Mouse (Mus musculus) limb, embryonic 15.5 days (tissue): Measurements from ENCODE around the gene Acvrl1. TPM values are rescaled to one million over a fixed set of nuclear protein-coding genes. Genes with fewer than 3 reads are reported as not detected.

Experiments used
- ATAC-seq: fragments of 200-750 bp; cut with Nextera tagmentation; 2 replicates; pipeline ENCODE4 v1.8.0; 2017; ENCODE audit warnings: low read depth, moderate TSS enrichment; ENCODE audit not compliant: insufficient number of reproducible peaks, low FRiP score, low TSS enrichment
- H3K27ac ChIP-seq: fragments of 300-500 bp; sonication (generic); 2 replicates; pipeline ENCODE4 v1.5.1; 2015; ENCODE audit warnings: moderate library complexity, mild to moderate bottlenecking, inconsistent platforms
- H3K27me3 ChIP-seq: fragments of 300-500 bp; sonication (generic); 2 replicates; pipeline ENCODE4 v1.6.1; 2015; ENCODE audit warnings: inconsistent platforms
- H3K36me3 ChIP-seq: fragments of 300-500 bp; sonication (generic); 2 replicates; pipeline ENCODE4 v1.6.1; 2015; ENCODE audit warnings: inconsistent platforms
- H3K4me1 ChIP-seq: fragments of 300-500 bp; sonication (generic); 2 replicates; pipeline ENCODE4 v1.6.1; 2015; ENCODE audit warnings: inconsistent platforms
- H3K4me2 ChIP-seq: fragments of 300-500 bp; sonication (generic); 2 replicates; pipeline ENCODE4 v1.6.1; 2015; ENCODE audit warnings: mild to moderate bottlenecking, inconsistent platforms
- H3K4me3 ChIP-seq: fragments of 300-500 bp; sonication (generic); 2 replicates; pipeline ENCODE4 v1.5.1; 2015; ENCODE audit warnings: mild to moderate bottlenecking, inconsistent platforms
- H3K9ac ChIP-seq: fragments of 300-500 bp; sonication (generic); 2 replicates; pipeline ENCODE4 v1.6.1; 2015; ENCODE audit warnings: inconsistent platforms
- H3K9me3 ChIP-seq: fragments of 300-500 bp; sonication (generic); 2 replicates; pipeline ENCODE4 v1.6.1; 2016; ENCODE audit warnings: inconsistent platforms
- WGBS: fragments of 180-500 bp; shearing (Covaris S2); methylation state at CpG from one replicate; pipeline ENCODE4 v1.1.7; 2015; 5-methylcytosine and 5-hydroxymethylcytosine counted together
- polyA plus RNA-seq: library from polyadenylated mRNA; unstranded; fragments of >200 nt; fragmentation: Nextera tagmentation; extraction: Ambion mirVana; gene quantifications from 2 replicates; pipeline ENCODE4 v1.2.1, GENCODE M21; 2015

Gene Acvrl1
- polyA plus RNA-seq, 1 experiment from 2014 or later, result 16.3 TPM

- no peak for ATAC-seq
- no peak overlapping the region for H3K27ac ChIP-seq
- no peak overlapping the region for H3K9ac ChIP-seq
- H3K4me2 ChIP-seq, result peak overlapping the region; percentile 29; the same call in 1 of the 2 replicates
- peaks cover 30% of the 10 kb centered on the region for H3K4me1 ChIP-seq
- WGBS, result 17% methylated on average over 25 of the region's 25 CpGs
- H3K4me3 ChIP-seq, result no peak overlapping the region
- no peaks in the 10 kb centered on the region for H3K9me3 ChIP-seq
- H3K36me3 ChIP-seq, result no peaks in the 10 kb centered on the region
- no peaks in the 10 kb centered on the region for H3K27me3 ChIP-seq
Measured at GRCm38 (mm10) chr15:101092829-101093648, 35.3 kb upstream of the Acvrl1 start.

- Histone ChIP-seq H3K27me3 (no peaks in the 10 kb centered on the region), H3K4me2 (no peak overlapping the region), H3K9me3 (no peaks in the 10 kb centered on the region), H3K27ac (no peak overlapping the region), H3K4me1 (peaks cover 35% of the 10 kb centered on the region), H3K36me3 (no peaks in the 10 kb centered on the region), H3K4me3 (no peak overlapping the region), H3K9ac (no peak overlapping the region)
- no peak for ATAC-seq
- WGBS, result 43% methylated on average over 6 of the region's 6 CpGs
Measured at GRCm38 (mm10) chr15:101093988-101094387, 34.3 kb upstream of the Acvrl1 start.

- H3K9me3 ChIP-seq, result no peaks in the 10 kb centered on the region
- no peaks in the 10 kb centered on the region for H3K36me3 ChIP-seq
- H3K4me2 ChIP-seq, result no peak overlapping the region
- no peak overlapping the region for H3K9ac ChIP-seq
- ATAC-seq, result no peak
- H3K27ac ChIP-seq, result no peak overlapping the region
- H3K4me1 ChIP-seq, result peaks cover 35% of the 10 kb centered on the region
- 28% methylated on average over 9 of the region's 9 CpGs for WGBS
- no peaks in the 10 kb centered on the region for H3K27me3 ChIP-seq
- H3K4me3 ChIP-seq, result no peak overlapping the region
Measured at GRCm38 (mm10) chr15:101094979-101095378, 33.3 kb upstream of the Acvrl1 start.

GRCm38 (mm10) chr15:101095392-101095791 is 32.9 kb upstream of the Acvrl1 start:
- Histone ChIP-seq H3K4me1 (peaks cover 35% of the 10 kb centered on the region), H3K4me2 (no peak overlapping the region), H3K9me3 (no peaks in the 10 kb centered on the region), H3K27ac (no peak overlapping the region), H3K36me3 (no peaks in the 10 kb centered on the region), H3K27me3 (no peaks in the 10 kb centered on the region), H3K4me3 (no peak overlapping the region), H3K9ac (no peak overlapping the region)
- 52% methylated on average over 3 of the region's 3 CpGs for WGBS
- no peak for ATAC-seq

GRCm38 (mm10) chr15:101097985-101098651 is 30.2 kb upstream of the Acvrl1 start:
- Histone ChIP-seq H3K4me1 (peaks cover 23% of the 10 kb centered on the region), H3K9ac (no peak overlapping the region), H3K4me2 (peak overlapping the region; percentile 36), H3K27ac (0 out of 2 replicates have a peak overlapping the region, but pooled peaks have one; percentile 11), H3K36me3 (no peaks in the 10 kb centered on the region), H3K4me3 (peak overlapping the region; percentile 10; the same call in 1 of the 2 replicates), H3K27me3 (no peaks in the 10 kb centered on the region), H3K9me3 (no peaks in the 10 kb centered on the region)
- 7% methylated on average over 28 of the region's 28 CpGs for WGBS
- no peak for ATAC-seq

GRCm38 (mm10) chr15:101100996-101101395 is 27.3 kb upstream of the Acvrl1 start:
- Histone ChIP-seq H3K27me3 (no peaks in the 10 kb centered on the region), H3K9me3 (no peaks in the 10 kb centered on the region), H3K36me3 (no peaks in the 10 kb centered on the region), H3K4me2 (no peak overlapping the region), H3K4me1 (peaks cover 17% of the 10 kb centered on the region), H3K4me3 (no peak overlapping the region), H3K9ac (no peak overlapping the region), H3K27ac (no peak overlapping the region)
- 82% methylated on average over 3 of the region's 3 CpGs for WGBS
- ATAC-seq, result no peak

GRCm38 (mm10) chr15:101103605-101104304 is 24.6 kb upstream of the Acvrl1 start:
- no peaks in the 10 kb centered on the region for H3K36me3 ChIP-seq
- no peaks in the 10 kb centered on the region for H3K27me3 ChIP-seq
- H3K9me3 ChIP-seq, result no peaks in the 10 kb centered on the region
- no peak overlapping the region for H3K4me3 ChIP-seq
- peaks cover 8% of the 10 kb centered on the region; the same call in 1 of the 2 replicates for H3K4me1 ChIP-seq
- no peak for ATAC-seq
- WGBS, result 64% methylated on average over 9 of the region's 9 CpGs
- H3K9ac ChIP-seq, result no peak overlapping the region
- H3K4me2 ChIP-seq, result no peak overlapping the region
- no peak overlapping the region for H3K27ac ChIP-seq

- peak overlapping the region; percentile 10 for H3K4me3 ChIP-seq
- H3K9me3 ChIP-seq, result no peaks in the 10 kb centered on the region
- H3K27ac ChIP-seq, result no peak overlapping the region
- H3K9ac ChIP-seq, result no peak overlapping the region
- 0 out of 2 replicates have a peak, but pooled peaks have one; percentile 54 for ATAC-seq
- no peaks in the 10 kb centered on the region for H3K27me3 ChIP-seq
- H3K36me3 ChIP-seq, result no peaks in the 10 kb centered on the region
- 18% methylated on average over 12 of the region's 12 CpGs for WGBS
- peaks cover 8% of the 10 kb centered on the region; the same call in 1 of the 2 replicates for H3K4me1 ChIP-seq
- H3K4me2 ChIP-seq, result peak overlapping the region; percentile 24; the same call in 1 of the 2 replicates
Measured at GRCm38 (mm10) chr15:101105496-101105994, 22.8 kb upstream of the Acvrl1 start.

- Histone ChIP-seq H3K9ac (no peak overlapping the region), H3K4me3 (no peak overlapping the region), H3K36me3 (no peaks in the 10 kb centered on the region), H3K4me2 (no peak overlapping the region), H3K4me1 (peaks cover 8% of the 10 kb centered on the region; the same call in 1 of the 2 replicates), H3K9me3 (no peaks in the 10 kb centered on the region), H3K27ac (no peak overlapping the region), H3K27me3 (no peaks in the 10 kb centered on the region)
- WGBS, result 84% methylated on average over 10 of the region's 10 CpGs
- no peak for ATAC-seq
Measured at GRCm38 (mm10) chr15:101106011-101106410, 22.3 kb upstream of the Acvrl1 start.

- H3K4me3 ChIP-seq, result no peak overlapping the region
- ATAC-seq, result no peak
- H3K27ac ChIP-seq, result no peak overlapping the region
- 84% methylated on average over 5 of the region's 5 CpGs for WGBS
- peaks cover 8% of the 10 kb centered on the region; the same call in 1 of the 2 replicates for H3K4me1 ChIP-seq
- H3K9me3 ChIP-seq, result no peaks in the 10 kb centered on the region
- H3K9ac ChIP-seq, result no peak overlapping the region
- H3K36me3 ChIP-seq, result no peaks in the 10 kb centered on the region
- H3K4me2 ChIP-seq, result no peak overlapping the region
- no peaks in the 10 kb centered on the region for H3K27me3 ChIP-seq
Measured at GRCm38 (mm10) chr15:101107906-101108671, 20.2 kb upstream of the Acvrl1 start.

GRCm38 (mm10) chr15:101113176-101113575 is 15.1 kb upstream of the Acvrl1 start:
- 44% methylated on average over 8 of the region's 8 CpGs for WGBS
- 0 out of 2 replicates have a peak, but pooled peaks have one; percentile 42 for ATAC-seq

More at GRCm38 (mm10) chr15:101113176-101113575, 15.1 kb upstream of the Acvrl1 start:
- Histone ChIP-seq H3K27me3 (no peaks in the 10 kb centered on the region), H3K4me1 (0 out of 2 replicates have a peak, but pooled peaks cover 2% of the 10 kb centered on the region), H3K36me3 (no peaks in the 10 kb centered on the region), H3K27ac (peak overlapping the region; percentile 44), H3K9ac (no peak overlapping the region), H3K9me3 (peaks cover 4% of the 10 kb centered on the region; the same call in 1 of the 2 replicates), H3K4me2 (no peak overlapping the region), H3K4me3 (no peak overlapping the region)
